Mouse (Mus musculus) urinary bladder, postnatal 36 days (tissue): ENCODE measurements at regions not wholly inside any gene's neighbourhood (a gene's known extent, or its start where the extent isn't known, plus 50 kb on each side); places are given as distances from the start of the nearest gene placed in this dataset.

Experiments
- DNase-seq, 2 experiments: peaks; one replicate each; pipeline ENCODE4 v3.0.0; 2022; ENCODE audit warnings: low spot score in 2 of 2, mixed read lengths in 1 of 2

DNA sequence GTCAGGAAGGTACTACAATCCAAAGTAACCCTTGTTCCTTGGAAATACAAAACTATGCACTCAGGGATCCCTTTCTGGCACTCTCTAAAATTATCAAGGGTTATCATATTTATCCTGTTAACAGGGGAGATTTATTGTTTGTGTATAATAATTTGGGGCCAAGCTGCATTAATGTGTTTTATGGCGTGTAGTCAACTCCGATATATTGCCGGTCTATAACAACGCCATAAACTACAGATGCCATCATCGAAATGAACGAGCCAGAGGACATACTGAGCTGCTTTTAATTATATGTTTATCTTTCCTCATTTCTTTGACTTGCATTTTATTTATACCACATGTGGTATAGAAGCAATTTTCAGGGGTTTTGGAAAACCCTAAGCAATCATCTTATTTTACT, 147.2 kb downstream of the Nr2f2 start:
- DNase-seq: no peak

DNA sequence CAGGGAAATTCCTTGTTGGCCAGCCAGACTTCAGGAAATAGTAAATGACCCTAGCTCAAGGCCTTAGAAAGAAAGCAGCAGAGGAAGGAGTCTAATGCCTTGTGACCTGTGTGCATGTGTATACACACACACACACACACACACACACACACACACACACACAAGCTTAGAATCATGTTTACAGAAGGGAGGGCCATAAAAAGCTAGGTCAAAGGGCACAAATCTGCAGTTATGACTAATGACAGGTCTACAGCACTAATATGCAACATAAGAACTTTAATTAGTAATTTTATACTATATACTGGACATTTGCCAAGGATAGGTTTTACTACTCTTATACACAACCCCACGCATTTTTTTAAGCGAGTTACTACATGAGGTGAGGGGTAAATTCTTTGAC, 149.4 kb downstream of the Nr2f2 start:
- DNase-seq: no peak

GRCm38 (mm10) chr7:70213970-70214520, 152.5 kb downstream of the Nr2f2 start:
- no peak for DNase-seq

- DNase-seq: no peak
These were observed 160.6 kb downstream of the Nr2f2 start for GRCm38 (mm10) chr7:70205900-70206299.

DNA sequence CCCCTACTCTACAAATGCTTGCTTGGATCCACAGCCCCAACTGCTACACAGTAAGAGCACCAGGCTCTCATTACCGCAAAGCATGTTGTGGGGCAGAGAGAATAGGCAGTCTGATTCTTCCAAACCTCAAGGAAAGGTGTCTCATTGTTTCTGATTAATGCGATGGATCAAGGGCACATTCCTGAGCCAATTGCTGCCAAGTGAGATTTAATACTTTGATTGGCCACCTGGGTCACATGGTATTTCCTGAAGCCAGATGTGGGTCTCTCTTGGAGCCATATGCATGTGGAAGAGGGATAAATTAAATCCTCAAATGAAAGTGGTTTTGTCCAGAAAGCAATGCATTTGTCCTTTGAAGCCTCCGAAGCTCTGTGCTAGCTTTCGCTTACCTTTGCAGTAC, 166.3 kb downstream of the Nr2f2 start:
- DNase-seq: no peak

- DNase-seq: no peak
These were observed 187.6 kb downstream of the Nr2f2 start for GRCm38 (mm10) chr7:70178956-70179355.

DNA sequence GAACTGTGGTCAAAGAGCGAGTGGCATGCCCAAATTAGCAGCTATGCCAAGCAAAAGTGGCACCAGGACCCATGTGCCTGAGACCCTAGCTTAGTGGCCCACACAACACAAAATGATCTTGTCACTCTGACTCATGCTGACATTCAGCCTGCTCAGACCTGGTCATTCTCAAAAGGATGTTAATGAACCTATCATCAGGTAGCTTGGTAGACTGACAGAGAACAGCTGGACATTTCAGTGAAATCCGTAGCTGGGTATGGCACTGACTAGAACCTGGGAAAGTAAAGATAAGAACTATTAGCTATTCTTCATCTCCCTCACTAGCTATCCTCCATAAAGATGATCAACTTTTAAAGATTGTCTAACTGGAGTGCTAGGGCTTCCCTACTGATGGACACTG, 188.5 kb downstream of the Nr2f2 start:
- DNase-seq: no peak

DNA sequence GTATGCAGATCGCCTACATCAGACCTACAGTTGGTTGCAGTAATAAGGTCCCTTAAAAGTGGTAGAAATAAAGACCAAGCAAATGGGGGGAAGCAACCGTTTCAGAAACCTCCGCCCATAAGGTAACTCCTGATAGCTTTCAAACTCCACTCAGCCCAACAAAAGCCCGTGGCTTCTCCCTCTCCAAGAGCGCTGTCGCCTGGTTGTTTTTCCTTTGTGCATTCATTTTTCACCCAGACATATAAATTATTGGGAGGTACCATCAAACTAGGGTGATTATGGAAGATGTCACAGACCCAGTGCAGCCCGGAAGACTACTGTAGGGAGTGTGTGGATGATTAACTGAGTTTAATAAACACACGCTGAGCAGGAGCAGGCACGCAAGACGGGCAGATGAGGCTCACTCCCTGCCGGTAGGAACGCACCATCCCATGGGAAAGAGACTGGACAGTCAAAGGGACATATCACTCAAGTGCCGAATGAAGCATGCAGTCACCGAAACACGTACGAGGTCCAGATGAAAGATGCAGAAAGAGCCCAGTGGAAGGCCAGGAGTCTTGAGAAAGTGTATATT, 189.8 kb downstream of the Nr2f2 start:
- no peak for DNase-seq

DNA sequence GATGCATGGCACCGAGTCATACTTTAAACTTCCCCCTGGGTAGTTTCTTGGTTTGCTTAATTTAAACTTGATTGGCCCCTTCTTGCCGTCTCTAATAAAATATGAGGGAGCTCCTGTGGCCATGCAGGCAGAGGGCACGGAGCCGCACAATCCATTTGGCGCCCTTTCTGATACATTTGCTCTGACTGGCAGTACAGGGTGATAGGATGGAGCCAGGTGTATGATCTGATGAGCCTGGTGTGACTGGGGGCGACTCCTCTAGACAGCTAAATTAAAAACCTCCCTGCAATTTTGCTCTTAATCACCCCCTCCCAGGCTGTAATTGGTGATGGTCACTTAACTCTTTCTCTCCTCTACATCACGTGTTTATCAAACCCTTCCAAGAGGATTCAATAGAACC, 190.4 kb downstream of the Nr2f2 start:
- no peak for DNase-seq

- no peak for DNase-seq
These were observed 194.1 kb downstream of the Nr2f2 start for GRCm38 (mm10) chr7:70172431-70172830.

GRCm38 (mm10) chr7:70171456-70171855, 195.1 kb downstream of the Nr2f2 start:
- no peak for DNase-seq

DNA sequence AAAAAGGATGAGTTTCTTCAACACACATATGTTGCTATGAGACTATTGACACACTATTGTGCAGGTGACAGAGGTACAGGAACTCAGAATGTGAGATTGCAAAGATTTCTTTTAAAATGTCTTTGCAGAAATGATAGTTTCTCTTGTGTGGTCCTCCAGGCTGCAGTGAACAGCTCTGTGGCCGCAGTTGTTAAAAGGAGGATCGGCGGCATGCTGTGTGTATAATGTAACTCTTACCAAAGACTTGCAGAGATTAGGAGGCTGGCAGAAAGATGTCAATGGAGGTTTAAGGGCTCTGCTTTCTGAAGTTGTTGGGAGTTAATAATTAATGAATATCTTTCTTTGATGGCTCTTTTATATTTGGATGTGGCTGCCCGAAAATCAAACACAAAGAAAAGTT, 198.5 kb downstream of the Nr2f2 start:
- DNase-seq: no peak

GRCm38 (mm10) chr7:70166081-70166480, 200.5 kb downstream of the Nr2f2 start:
- DNase-seq: no peak

DNA sequence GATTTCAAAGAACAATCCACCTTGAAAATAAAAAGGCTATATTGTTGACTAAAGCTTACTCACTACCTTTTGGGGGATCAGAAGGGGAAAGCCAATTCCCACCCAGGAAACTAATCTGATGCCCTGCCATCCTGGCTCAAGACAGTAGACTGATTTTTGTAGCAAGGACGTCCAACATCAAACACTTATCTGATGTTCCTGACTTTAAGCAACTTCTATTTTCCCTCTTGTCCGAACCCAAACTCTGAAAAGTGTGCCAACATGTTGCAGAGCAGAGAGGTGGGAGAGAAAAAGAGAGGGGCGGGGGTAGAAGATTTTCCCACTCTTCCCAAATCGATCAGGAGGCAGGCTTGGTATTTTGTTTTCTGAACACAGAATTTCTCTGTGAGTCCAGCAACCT, 201.0 kb downstream of the Nr2f2 start:
- DNase-seq: no peak

DNA sequence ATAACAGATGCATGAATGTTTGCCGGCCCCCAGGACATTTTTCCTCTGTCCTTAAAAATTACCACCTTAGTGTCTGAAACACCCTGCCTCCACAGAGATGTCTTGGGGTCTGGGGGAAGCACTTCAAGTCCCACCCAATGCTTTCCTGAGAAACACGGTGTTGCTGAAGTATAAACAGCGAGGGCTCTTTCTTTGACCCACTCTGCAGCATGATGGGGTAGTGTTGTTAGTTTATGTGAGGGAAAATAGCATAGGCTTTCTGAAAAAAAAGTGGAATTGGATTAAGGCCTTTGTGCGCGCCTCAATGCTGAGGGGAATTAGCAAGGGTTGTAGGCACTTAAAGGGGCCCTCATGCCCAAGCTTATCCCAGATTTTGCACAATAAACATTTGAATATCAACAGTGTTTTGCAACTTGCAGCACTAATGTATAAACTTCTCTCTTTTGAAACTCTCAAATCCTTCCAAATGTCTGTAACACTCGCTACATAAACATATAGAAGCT, 201.8 kb downstream of the Nr2f2 start:
- DNase-seq: no peak

- no peak for DNase-seq
These were observed 208.0 kb downstream of the Nr2f2 start for GRCm38 (mm10) chr7:70158531-70158930.

DNA sequence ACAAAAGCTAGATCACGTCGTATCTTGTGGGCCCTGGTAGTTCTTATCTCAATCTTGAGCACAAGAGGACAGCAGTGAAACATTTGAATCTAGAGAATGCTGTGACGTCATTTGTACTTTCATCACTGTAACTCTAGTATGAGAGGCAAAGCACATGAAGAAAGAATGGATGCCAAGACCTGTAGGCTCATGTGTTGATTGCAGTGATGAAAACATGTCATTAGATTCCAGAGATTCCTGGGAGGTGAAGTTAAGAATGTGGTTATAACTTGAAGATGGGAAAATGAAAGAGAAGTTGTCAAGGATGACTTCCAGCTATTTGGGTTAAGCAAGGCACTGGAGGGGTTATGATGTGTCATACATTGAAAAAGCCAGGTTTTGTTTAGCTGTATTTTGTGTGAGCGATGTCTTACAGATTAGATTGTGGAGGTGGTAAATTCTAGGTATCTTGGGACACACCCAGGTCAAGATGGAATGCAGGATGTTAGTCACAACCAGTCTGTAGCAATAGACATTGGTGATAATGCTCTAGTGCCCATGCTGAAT, 221.7 kb downstream of the Nr2f2 start:
- DNase-seq: no peak

DNA sequence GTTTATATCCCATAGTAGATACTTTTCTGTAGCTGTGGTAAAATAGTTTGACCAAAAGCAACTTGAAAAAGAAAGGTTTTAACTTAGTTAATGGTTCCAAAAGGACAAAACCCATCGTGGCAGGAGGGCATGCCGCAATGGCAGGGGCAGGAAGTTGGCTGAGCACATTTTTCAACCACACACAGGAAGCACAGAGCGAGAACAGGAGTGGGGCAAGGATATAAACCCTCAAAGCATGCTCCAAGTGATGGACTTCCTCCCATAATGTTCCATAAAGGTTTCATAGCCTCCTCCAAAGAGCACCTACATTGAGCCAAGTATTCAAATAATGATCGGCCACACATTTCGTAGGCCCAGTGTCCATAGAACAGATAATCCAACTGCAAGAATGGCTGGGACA, 229.7 kb downstream of the Nr2f2 start:
- DNase-seq: no peak

DNA sequence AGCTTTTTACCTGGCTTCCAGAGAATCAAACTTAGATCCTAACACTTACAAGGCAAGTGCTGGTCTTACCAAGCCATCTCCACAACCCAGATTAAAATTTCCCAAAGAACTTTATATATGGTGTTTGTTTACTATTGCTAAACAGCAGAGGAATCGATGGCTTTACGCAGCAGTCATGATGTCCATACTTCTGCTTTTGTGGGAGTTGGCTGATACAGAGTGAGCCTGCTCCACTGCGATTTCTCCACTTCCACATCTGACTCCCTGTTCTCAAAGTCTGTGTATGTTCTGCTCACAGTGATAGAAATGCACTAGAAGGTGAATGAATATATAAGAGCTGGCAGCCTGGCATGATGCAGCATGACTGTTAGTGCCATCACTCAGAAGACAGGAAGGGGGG, 231.1 kb downstream of the Nr2f2 start:
- no peak for DNase-seq

- no peak for DNase-seq
These were observed 236.6 kb downstream of the Nr2f2 start for GRCm38 (mm10) chr7:70129963-70130362.

GRCm38 (mm10) chr7:70122818-70123217, 243.7 kb downstream of the Nr2f2 start:
- no peak for DNase-seq

DNA sequence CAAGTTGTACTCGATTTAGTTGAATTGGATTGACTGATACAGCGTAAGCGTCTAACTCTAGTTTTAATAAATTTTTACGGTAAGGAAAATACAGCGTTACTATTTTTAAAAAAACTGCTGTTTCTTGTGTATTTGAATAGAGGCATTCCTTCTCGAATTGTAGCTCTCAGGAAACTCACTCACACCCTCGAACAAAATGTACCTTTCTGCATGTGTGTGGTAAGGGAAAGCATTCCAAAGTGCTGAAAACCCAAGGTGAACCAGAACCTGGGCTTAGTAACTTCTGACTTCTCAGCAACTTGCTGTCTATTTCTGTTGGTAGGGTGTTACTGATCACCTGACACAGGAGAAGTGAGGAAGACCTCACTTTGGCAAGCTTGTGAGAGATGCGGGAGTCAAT, 247.0 kb downstream of the Nr2f2 start:
- DNase-seq: no peak

DNA sequence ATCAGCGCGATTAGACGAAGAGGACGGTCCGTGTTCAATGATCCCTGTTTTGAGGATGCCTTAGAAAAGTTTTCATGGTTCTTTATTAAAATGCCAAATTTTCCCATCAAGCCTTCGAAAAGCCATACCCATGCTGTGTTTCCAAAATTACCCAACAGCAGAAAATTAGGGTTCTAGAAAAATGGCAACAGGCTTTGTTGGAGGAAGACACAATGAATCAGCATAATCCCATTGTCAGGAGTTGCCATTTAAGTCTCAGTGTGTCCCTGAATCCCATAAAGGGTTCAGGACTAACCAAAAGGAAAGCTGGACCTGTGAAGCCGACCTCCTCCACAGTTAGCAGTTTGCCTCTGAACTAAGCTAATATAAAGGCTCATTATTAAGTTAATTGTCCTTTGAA, 247.6 kb downstream of the Nr2f2 start:
- no peak for DNase-seq
